Mouse (Mus musculus): ENCODE results near the gene Gm10260.

Gm10260 gene

DNA sequence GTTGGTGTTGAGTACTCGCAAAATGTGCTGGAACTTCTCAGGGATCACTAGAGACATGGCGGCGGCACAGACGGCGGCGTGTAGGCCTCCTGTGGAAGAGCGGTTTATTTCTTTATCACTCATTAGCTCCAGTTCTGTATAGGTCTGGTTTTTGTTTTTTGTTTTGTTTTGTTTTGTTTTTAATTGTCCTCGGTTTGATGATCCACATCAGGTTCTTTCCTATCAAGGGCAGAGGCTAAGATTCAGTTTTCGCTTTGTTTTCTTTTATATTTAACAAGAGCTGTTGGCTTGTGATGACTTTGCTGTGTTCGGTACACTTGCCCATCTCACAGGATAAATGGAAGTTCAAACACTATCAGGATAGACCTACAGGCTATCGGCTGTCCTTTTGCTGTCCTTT is at the start of gene Gm10260:
TSS of gene Gm10260 (minus strand) at position 101 of the 400 bp plus-strand sequence.
- in situ Hi-C loops (cut with MseI, MboI) = no loop called here

DNA sequence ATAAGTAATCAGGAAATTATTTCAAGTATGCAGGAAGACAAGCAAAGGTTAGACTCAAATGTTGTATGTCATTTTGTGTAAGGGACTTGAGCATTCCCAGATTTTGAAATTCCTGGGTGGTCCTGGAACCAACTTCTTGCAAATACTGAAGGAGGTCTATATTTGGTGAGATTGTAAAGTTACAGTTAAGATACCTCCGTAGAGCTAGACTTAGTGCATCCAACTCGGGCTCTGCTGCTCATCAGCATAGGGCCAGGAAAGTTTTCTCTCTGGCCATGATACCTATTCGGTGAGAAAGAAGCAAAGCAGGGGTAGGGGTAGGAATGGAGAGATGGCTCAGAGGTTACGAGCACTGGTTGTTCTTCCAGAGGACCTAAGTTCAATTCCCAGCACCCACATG is 49.4 kb upstream of the Gm10260 start:
- in situ Hi-C loops (cut with MseI, MboI) = no loop called here

DNA sequence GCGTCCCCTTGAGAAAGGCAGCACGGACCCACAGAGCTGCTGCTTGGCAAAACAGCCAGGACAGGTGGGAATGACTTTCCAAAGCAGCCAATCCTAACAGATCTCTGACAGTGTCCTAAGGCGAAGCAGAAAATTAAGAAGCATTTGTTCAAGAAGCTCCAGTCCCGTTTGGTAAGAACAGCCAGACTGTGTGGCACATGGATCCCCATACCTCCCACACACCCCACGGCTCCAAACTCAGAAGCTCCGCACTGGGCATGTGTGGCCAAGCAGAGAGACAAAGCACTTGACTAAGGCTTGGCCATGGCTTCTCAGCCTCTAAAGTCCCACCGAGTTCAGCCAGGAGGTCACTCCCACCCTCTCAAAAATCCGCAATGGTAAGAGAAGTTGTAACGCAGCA is 45.5 kb upstream of the Gm10260 start:
- in situ Hi-C loops (cut with MseI, MboI) = no loop called here

DNA sequence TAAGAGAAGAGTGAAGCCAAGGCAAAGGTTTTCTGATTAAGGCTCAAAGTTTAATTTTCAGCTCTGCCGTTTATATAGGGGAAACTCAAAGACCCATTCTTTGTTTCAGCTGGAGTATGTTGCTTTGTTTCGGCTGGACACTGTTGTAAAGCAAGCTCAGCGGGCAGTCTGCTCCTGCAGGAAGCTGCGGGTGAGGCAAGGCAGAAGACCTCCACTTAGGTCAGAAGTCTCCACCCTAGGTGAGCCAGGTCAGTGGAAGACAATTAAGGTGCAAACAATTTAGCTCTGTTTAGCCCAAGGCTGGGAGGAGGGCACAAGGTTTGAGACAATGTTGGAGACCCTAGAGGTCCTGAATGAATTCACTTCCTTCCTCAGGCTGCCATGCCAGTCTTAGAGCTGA is 42.0 kb upstream of the Gm10260 start:
- in situ Hi-C loops (cut with MseI, MboI) = no loop called here

DNA sequence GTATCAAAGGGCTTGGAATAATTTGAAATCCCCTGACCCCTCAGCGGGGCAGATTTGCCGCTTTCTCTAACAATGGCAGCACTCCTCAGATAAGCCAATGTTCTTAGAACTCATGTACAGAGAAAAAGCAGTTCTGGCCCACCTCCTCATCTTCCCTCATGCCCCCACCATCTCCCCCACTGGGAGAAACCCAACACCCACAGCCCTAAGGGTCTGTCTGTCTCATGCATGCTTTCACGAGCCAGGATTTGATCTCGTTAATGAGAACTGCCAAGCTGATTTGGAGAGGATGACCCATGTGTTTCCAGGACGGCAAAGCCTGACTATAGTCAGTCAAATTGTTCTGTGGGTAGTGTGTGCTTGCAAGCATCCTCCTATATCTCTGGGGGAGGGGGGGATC is 37.0 kb upstream of the Gm10260 start:
- in situ Hi-C loops (cut with MseI, MboI) = no loop called here

DNA sequence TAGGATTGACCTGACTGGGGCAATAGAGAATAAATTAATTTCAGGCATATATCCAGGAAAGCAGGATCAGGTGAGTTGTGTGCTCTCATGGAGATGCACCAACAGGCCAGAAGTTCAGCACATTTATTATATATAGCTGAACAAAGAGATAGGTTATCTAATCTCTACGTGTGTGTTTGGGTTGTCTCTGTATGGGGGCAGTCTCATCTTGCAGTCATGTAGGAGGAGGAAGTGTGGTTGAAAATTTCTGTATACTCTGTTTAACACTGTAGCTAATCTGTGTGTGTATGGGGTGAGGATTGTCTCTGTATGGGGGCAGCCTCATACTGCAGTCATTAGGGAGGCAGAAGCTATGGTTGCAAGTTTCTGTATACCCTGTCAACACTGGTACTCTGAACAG is 34.3 kb upstream of the Gm10260 start:
- in situ Hi-C loops (cut with MseI, MboI) = no loop called here

DNA sequence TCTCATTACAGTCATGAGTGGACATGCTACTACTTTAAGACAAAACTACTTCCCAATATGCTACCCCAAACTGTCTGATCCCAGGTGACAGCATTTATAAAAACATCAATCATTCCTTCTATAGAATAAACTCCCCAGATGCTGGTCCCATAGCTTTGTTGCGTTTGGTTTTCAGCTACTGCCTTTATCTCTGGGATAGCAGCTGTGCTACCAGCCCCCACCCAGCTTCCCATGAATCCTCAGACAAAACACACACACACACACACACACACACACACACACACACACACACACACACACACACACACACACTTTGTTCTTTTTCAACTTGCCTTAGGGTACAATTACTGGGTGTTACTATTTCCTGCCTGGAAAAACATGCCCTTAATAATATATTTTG is 33.5 kb upstream of the Gm10260 start:
- in situ Hi-C loops (cut with MseI, MboI) = no loop called here

DNA sequence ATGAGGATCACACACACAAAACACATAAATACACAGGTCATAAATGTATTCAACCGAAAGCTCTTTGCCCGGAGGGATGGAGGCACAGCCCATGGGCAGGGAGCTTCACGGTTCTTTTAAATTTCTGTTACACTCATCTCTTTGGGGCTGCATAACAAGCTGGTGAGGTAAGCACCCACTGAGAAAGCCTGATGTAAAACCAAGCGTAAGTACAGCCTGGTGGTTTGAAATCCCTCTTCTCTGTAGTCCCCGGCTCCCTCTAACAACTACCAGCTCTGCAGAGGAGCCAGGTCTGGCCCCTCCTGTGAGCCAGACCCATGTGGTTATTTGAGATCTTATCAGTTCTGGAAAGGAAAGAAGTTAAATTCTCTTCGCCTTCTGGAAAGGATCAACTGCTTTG is 31.2 kb upstream of the Gm10260 start:
- in situ Hi-C loops (cut with MseI, MboI) = no loop called here

DNA sequence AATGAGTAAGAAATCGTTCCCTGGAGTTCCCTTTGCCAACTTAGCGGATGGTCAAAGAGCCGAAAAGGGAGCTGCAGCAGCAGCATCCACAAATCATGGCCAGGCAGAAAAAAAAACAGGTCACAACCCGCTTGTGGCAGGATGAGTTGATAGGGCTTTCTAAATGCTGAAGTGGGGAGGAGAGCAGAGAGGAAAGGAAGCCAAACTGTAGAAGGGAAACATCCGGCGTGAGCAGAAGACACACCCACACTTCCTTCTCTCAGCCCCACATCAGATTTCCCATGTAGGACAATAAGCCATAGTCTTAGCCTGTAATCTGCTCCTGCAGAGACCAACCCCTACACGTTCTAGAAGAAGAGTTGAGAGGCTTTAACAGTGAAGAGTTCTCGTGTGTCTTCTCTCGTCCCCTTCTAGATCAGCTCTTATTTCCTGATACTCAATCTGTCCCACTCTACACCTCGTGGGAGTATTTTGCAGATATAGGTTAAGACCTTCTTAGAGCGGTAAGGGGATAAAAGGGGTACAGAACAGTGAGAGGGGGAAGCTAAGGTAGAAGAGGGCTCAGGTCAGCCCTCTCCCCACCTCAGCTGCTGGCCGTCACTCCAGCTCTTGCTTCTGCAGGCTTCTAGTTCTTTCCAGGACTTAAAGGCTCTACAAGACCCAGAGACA is 29.5 kb upstream of the Gm10260 start:
- in situ Hi-C loops (cut with MseI, MboI) = no loop called here

DNA sequence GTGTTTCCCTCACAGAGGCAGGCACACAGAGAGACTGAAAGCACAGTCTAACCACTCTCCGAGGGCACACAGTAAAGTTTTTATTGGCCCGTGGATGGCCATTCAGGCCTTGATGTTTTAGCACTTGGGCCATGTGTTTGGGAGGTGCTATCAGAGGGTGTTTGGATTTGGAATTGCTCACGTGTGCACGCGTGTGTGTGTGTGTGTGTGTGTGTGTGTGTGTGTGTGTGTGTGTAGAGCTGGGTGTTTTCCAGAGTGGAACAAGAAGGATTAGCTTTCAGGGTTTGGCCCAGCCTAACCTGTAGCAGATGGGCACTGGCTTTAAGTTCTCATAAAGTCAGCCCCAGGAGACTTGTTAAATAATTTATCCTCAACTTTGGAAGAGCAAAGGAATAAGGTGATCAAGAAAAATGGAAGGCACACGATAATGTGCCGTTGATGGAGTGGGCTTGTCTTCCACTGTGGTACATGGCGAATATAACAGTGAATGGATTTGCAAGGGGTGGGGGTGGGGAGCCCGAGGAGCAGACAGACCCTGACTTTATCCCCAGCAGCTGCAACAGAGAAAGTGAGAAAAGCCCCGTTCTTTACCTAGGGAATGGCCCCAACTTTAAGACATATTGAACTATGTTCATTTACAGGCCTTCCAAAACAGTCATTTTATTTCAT is 24.9 kb upstream of the Gm10260 start:
- in situ Hi-C loops (cut with MseI, MboI) = no loop called here

DNA sequence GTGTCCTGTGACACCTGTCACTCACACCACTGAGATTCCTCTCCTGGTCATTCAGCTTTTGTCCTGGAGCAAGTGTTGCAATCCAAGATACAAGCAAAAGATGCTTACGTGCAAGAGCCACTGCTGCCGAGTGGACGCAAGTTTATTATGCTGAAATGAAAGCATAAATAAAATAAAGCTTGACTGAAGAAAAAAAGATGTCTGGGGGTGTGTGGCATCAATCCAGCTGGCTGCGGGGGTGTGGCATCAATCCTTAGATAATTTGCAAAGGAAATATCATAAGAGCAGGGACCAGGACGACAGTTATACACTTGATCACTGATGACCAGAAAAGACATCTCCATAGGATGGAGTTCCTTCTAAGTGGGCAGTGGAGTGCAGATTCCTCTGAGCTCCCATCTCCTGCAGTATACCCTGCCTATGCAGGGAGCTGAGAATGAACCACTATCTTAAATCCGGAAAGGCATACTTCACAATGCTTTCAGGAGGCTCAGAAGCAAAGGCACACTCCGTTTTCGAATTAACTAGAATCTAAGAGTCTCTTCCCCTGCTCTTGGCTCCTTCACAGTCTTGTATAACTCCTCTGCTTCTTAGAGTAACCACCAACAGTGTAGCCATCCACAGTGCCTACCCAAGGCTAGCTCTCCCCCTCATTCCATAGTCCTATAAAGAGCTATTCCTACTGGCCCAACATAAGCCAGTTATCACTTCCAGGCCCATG is 23.2 kb upstream of the Gm10260 start:
- in situ Hi-C loops (cut with MseI, MboI) = no loop called here

DNA sequence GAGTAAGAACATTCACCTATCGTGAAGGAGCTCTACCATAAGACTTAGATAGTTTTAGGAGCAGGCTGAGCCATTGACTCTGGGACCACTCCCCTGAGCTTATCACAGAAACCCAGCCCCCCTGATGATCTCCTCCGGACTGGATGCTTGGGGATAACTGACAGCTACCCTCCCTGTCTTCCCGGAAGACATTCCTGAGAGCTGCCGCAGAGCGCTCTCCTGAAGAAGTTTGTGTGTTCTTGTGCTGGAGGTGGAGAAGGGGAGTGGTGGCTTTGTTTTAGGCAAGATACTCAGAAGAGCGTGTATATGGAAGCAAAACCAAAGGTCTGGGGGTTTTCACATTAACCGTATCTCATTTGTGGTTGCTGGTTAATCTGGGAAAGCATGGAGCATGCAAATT is 21.6 kb upstream of the Gm10260 start:
- in situ Hi-C loops (cut with MseI, MboI) = no loop called here

DNA sequence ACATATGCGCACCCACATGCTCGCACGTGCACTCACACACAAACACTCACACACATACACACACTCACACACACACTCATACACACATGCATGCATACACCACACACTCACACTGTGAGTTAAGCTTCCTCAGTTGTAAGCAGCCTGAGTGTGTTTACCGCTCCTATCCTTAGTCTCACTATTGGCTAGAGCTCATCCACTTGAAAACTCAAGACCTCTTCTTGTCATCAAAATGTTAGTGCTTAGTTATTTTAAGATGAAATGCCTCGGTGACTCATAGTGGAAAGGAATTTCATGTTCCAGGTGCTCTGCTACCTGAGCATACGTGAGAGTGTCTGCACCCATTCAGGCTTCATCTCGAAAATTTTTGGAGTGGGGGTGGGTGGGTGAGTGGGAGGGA is 21.2 kb upstream of the Gm10260 start:
- in situ Hi-C loops (cut with MseI, MboI) = no loop called here

DNA sequence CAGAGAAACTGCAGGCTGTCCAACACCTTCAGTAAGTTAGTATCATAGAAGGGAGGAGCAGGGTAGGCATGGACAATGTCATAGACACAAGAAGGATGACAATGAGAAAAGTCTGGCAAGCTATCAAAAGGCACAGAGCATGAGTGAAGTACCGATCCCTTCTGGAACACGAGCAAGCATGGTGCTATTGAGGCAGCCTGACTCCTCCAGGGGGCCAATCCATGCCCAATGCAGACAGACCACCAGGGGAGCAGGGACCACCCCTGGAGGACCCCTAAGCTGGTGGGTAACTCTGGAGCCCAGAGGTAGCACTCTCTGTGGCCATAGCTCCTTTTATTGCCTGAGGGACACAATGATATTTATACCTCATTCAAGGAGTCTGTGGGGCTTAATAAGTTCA is 20.1 kb upstream of the Gm10260 start:
- in situ Hi-C loops (cut with MseI, MboI) = no loop called here

DNA sequence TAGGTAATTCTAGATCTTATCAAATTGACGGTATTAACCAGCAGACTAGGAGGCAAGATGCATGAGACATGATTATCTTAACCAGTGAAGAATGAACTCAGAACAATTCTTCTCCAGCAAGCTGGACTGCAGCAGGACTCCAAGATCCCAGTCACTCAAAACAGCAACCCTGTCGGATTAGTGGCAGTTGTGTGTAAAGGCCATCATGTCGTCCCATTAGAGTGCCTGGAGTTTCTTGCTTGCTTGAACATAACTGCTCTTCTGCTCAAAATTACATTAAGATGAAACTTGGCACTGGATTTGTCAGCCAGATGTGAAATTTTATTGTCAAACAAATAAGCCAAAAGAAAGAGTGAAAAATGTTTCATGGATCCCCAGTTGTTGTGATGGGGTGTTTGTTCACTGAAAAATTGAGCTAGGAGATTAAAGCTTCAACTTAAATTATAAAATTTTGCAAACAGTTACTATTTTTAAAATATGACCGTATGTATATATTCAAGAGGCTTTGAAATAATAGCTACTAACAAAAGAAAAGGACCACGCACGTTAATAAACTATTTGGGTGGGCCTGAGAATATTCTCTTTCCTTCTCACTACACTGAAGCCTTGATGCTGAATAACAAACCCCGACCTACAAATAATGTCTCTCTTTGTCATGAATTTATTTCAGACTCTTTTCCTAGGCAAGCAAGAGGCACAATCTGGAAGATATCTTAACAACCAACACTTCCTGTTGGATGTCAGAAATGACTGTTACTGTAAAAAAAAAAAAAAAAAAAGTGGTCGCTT is 19.4 kb upstream of the Gm10260 start:
- in situ Hi-C loops (cut with MseI, MboI) = no loop called here

DNA sequence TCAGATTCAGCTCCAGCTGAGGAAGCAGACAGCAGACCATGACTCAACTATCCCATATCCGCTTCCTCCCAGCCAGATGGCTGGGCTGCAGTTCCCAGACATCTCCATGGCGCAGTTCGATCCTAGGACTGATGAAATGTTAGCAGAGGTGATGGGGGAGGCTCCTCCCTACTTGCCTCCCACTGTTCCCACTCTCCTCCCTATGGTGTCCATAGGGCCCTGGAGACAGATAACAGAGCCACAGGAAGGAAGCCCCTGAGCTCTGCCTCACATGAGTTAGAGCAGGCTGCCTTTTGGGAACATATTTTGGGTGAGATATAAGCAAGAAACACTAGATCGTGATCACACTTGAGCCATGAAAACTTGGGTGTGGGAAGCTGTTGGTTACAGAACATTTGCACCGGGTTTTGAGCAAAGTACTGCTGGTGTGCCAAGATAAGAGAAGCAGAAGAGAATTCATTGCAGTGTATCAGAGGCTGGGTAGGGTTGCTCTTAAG is 18.3 kb upstream of the Gm10260 start:
- in situ Hi-C loops (cut with MseI, MboI) = no loop called here

DNA sequence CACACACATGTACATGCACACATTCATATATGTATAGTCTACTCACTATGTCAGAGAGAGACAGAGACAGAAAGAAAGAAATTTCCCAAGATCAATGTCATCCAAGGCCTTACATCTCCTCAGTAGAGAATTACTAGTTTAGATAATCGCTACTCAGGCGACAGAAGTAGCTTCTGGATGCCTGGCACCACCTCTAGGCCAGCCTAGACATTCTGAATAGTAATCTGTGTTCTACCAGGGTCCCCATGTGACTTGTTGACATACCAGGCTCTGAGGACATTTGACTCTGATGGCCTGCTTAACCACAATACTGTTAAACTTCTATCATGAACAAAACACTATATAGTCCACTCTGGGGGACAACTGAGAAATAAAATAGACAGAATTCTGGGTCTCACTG is 17.2 kb upstream of the Gm10260 start:
- in situ Hi-C loops (cut with MseI, MboI) = no loop called here

DNA sequence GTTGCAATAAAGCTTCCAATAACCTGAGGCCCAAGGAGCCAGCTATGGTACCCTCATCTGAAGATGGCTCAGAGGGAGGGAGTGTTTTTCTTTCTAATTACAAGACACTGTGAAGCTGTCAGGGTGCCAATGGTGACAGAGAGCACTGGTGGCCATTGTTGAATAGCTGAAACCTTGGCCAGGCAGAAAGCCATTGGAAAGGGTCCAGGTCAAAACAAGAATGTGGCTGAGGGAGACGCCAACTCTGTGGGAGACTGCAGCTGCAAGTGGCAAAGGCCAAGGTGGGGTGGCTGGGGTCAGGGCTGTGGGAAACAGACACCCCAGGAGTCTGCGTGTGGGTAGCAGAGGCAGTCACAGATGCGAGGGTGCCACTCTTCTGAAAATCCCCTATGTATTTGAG is 16.3 kb upstream of the Gm10260 start:
- in situ Hi-C loops (cut with MseI, MboI) = no loop called here

DNA sequence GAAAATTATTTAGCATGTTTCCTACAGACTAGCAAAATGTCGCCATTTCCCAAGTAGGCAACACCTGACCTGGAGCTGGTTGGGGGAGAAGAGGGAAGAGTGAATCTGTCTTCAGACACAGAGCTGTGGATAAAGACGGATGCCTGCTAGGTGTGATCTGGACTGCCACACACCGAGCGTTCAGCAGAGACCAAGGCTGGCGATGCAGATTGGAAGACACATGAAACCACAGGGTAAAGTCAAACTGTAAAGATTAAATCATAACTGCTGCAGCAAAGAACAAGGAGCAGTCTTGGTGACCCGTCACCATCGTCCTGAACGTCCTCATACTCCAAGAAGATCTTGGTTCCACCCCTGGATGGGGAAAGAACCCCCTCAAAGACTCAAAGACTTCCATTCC is 15.5 kb upstream of the Gm10260 start:
- in situ Hi-C loops (cut with MseI, MboI) = no loop called here

DNA sequence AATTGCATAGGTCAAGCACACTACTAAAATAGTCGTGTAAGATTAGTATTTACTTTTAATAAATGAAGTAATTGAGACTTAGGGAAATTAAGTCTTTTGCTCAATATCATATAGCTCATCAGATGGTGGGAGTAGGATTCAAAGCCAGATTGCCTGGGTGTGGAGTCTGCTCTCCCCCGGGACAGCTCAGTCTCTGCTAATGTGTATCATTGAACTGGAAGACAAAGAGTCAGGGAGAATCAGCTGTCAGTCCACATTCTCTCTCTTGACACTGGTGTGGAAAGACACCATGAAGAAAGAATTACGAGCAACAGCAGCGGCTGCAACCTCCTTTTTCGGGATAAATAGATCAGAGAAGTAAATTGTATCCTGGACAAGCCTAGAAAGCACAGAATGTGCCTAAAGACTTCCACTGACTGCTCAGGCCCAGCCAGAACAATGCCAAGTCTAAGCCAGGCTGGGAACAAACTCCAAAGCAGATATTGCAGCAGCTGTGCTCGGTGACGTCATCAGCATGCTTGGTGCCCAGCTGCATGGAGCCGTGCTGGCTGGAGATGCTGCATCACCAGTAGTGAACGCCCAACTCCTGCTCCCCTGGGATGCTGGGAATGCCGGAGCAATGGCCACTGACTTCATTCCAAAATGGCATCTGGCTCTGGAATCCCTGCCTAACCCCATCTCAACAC is 14.5 kb upstream of the Gm10260 start:
- in situ Hi-C loops (cut with MseI, MboI) = no loop called here

DNA sequence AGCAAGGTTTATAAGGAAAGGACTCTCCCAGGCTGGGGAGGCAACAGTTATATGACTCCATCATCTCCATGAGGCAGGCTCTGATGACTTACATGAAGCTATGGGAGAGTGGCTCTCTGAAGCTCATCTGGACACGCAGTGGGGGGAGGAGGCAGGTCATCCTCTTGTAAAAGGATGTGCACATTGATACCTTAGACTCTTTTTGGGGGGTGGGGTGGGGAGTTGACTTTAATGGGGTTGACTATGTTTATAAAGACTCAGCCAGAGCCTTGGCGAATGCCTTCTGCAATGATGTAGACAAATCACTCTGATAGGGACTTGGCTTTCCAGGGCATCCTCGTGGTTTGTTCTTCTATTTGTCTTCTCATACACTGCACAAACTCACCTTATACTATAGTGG is 8.8 kb upstream of the Gm10260 start:
- in situ Hi-C loops (cut with MseI, MboI) = no loop called here

DNA sequence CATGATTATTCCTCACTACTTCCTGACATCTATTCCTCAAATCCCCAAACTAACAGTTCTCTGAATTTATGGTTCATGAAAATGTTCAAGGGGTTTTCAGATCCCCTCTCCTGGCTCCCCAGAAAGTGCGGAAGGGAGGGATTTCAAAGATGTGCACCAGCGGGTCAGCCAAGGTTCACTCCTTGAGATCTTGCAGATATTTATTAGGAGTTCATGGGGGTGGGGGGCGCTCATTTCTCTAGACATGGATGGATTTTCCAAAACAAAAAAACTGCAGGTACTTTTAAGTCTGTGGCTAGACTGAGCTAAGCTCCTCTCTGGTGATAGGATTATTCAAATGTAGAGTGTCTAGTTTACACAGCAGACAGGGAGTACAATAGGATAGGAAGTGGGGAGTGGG is 8.4 kb upstream of the Gm10260 start:
- in situ Hi-C loops (cut with MseI, MboI) = no loop called here

All from mouse trophoblast stem cell (cell line).